Mouse (Mus musculus): ENCODE data around the gene Kin.

Gene Kin

DNA sequence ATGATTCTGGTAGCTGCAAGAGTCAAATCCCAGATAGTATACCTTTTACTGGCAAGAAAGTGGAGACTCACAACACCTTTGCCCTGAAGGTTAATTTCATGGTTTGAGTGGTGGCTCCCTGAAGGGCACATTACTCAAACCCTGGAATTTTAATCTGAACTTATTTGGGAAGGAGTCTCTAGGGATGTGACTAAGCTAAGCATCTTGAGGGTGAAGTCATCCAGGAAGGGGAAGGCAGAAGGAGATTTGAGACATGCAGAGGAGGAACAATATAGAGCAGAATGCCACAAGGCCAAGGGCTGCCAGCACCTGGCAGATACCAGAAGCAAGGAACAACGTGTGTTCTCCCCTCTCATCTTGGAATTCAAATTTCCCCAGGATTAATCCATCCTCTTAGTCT lies 38.4 kb downstream of the Kin start:
- no peak for DNase-seq (ENCODE audit: low spot score)

DNA sequence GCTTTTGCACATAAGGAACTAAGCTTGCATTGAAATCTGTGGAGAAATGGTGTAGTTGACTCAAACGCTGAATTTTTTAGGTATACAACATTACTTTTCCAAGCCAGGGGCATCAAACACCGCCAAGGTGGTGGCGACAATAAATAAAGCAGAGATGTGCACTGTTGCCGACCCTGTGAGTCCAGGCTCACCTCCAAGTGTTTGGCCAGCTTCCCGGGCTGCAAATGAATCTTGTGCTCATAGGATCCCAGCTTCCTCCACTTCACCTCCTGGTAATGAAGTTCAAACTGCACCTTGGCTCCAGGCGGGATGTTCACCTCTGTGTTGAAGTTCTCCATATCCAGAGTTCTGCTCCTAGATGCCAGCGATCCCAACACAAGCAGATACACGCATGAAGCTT lies 38.9 kb downstream of the Kin start:
- no peak for DNase-seq (ENCODE audit: low spot score)

DNA sequence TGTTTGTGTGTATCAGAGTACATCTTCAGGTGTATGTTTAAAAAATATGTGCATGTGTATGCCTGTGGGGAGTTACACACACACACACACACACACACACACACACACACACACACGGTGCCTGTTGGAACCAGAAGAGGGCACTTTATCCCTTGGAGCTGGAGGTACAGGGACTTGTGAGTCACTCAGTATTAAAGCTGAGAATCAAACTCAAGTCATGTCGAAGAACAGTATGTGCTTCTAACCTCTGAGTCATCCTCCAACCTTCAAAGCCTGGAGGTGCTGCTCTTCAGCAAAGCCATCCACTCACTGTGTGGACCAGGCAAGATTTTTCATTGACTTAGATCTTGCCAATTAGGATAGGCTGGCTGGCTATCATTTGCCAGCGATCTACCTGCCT lies 41.4 kb downstream of the Kin start:
- no peak for DNase-seq (ENCODE audit: low spot score)

DNA sequence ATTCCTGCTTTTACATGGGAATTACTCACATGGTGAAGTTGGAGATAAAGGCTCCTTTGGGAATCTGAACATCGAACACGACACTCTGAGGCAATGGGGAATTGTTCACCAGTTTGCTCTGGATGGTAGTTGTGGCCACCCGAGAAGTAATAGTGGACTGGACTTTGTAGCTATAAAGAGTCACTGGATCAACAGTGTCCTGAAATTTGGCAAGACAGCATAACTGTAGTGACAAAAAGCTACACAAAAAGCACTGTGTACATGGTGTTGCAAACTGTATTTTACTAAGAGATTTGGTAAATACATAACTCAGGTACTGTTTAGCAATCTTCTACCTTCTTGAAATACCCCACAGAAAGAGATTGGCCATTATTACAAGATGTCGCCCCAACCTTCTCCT lies 45.7 kb downstream of the Kin start:
- no peak for DNase-seq (ENCODE audit: low spot score)

DNA sequence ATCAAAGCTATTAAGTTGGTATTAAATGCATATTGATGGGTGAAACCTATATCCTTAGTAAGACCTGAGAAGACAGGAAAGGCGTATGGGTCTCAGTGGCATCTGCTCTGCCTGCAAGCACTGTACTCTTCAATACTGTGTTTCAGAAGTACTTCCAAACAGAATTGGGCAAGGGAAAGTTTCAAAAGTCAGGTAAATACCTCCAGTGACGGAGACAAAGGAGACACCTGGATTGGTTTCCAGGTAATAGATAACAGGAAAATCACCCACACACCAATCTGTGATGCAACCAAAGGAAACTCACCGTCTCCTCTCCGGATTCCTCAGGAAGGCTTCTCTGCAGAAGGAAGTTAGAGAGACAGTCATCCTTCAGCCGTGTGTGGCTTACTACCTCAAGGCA lies 47.1 kb downstream of the Kin start:
- no peak for DNase-seq (ENCODE audit: low spot score)

DNA sequence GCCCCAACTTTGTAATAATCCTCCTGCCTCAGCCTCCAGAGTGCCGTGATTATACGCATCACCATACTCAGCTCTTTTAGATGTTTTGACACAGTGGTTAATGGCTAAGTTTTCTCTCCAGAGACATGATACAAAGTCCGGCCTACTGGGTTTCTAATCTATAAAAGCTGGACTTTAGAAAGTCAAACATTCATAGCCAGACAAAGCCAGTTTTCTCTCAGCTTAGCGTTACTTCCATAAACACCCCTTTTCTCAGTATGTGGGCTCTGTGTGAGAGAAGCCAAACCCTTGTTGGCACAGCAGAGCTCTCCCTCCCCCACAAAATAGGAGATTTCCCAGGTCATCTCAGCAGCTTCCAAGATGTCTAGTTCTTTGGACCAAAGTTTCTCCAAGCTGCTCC lies 48.2 kb downstream of the Kin start:
- DNase-seq (ENCODE audit: low spot score), result no peak

DNA sequence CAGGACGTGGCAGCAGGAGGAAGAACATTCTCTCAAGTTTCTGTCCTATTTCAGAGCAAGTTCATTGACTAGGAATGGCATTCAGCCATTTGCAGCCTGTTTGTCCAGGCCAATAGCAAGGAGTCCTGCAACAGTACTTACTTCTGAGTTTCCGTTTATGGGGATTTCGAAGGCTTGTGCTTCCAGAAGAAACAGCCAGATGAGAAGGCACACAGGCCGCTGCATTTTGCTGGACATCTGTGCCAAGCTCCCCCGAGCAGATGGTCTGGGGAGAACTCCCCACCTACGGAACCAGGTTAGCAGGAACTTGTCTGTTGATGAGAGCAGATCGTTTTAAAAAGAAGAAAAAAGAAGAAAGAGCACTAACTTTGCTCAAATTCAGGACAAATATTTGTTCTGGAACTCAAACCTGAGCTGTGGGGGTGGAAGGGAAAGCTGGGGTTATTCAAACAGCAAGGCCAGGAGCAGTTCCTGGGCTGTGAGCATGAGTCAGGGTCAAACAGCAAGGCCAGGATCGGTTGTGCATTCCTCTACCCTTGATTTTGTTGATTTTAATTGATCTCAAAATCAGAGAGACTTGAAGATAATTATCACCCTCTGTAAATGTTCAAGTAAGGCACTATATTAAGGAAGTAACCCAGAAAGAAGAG lies 50.1 kb downstream of the Kin start:
- DNase-seq (ENCODE audit: low spot score), result no peak

DNA sequence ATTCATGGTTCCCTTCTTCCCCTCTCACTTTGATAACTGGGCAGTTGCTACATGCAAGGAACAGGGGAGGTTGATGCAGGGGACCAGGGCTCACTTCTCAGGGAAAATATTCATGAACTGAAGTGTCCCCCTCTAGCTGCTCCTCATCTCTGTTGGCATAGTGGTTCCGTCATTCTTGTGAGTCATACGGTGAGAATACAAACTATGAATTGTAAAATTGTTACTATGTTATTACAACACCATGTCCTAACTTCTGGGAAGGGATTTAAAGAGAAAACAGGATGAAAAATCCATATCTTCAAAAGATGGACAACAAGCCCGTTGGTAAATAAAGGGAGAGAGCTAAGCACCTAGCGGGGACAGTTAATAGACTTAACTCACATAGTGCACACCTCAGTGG lies 50.9 kb downstream of the Kin start, which contains the start of gene Itih2:
Itih2 (minus strand) TSS at position 101 of the 400 bp plus-strand sequence.
- DNase-seq (ENCODE audit: low spot score), result no peak

DNA sequence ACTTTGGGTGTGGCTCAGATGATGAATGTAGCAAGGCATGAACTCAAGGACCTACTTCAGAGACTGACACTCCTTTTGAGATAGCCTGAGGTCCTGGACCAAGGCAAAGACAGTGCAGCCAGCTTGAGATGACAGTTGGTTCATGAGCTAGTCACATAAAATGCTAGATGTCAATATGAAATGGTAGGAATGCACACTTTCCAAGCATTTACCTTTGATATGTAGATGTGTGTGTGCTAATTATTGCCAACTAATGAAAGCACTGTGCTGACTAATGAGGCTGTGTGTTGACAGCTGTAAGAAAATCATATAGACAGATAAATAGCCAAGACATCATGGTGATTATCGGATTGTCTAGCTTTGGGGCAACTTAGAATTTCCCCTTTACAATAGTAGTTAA lies 51.7 kb downstream of the Kin start:
- no peak for DNase-seq (ENCODE audit: low spot score)

DNA sequence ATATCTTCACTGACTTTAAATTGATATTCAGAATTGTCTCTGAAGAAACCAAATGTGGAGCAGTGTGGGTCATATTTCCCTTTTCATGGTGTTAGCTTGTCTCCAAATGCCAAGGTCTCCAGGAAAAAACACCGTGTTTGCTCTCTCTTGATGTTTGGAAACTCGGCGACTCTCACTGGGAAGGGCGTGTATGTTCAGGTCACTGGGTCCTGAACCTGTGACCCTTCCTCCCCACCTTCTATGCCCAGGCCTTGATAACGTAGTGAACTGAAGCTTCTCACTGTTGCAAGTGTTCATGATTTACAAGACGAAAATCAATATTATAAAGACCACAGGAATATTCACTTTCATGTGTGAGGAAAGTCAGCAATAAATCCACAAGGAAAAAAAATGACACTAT lies 53.5 kb downstream of the Kin start:
- no peak for DNase-seq (ENCODE audit: low spot score)

DNA sequence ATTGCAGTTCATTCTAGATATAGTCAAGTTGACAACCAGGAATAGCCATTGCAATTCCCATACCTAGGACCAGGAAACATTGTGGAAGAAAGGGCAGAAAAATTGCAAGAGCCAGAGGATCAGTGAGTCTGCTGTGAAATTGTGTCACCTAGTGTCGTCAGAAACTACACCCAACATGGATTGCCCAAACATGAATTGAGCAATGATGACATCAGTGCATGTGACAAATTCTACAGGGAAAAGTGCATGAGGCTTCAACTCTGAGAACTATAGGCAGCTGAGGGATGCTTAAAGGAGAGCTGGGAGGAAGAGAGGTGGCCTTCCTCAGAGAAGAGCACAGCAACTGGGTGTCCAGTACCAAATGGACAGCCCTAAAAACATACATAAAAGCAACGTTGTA lies 56.9 kb downstream of the Kin start:
- DNase-seq (ENCODE audit: low spot score), result no peak

DNA sequence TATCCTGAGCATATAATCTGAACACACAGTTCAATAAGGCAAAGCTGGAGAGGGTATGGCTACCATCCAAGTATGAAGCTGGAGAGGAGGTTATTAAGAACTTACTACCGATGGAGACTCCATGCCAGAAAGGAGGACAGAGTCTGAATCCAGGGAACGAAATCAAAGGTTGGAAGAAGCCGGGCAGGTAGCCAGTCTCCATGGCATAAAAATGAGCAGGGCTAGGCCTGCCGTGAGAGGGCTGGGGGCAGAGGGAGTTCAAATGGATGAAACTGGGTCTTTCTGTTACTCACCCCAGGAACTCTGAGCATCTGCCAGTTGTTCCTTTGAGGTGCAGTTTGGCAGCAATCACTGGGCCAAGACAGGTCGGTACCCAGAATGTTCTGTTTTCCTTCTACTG lies 60.1 kb downstream of the Kin start:
- no peak for DNase-seq (ENCODE audit: low spot score)

All from layer of hippocampus, adult 11-12 months (tissue).